Mouse (Mus musculus): ENCODE results near the gene Nfib. TPM values are rescaled to one million over a fixed set of nuclear protein-coding genes. Genes with fewer than 3 reads are reported as not detected.

The Nfib gene
- total and polyA plus RNA-seq, 3 experiments: not detected

- Histone ChIP-seq H3K27me3 (ENCODE audit: control insufficient read depth in 1 of 2, insufficient read depth in 2 of 2, low read length in 2 of 2) (no peaks in the 10 kb centered on the region), H3K9me3 (replicated peaks; ENCODE audit: insufficient read depth, low read length) (no peaks in the 10 kb centered on the region), H3K27ac (ENCODE audit: control insufficient read depth, low read depth, low read length) (no peak overlapping the region), H3K4me3 (ENCODE audit: control insufficient read depth in 1 of 2, insufficient read depth in 1 of 2, low read depth in 2 of 2, low read length in 2 of 2) (no peak overlapping the region), H3K79me2 (ENCODE audit: control insufficient read depth, insufficient read depth, low read length, poor library complexity) (no peaks in the 10 kb centered on the region), H3K9ac (ENCODE audit: control insufficient read depth, low read depth, low read length, poor library complexity, severe bottlenecking) (no peak overlapping the region), H3K36me3 (ENCODE audit: control insufficient read depth in 1 of 2, insufficient read depth in 2 of 2, low read length in 2 of 2) (no peaks in the 10 kb centered on the region), H3K4me1 (ENCODE audit: control insufficient read depth in 1 of 2, insufficient read depth in 2 of 2, low read length in 2 of 2) (no peaks in the 10 kb centered on the region)
- no peak for DNase-seq (ENCODE audit: low read depth, low spot score)
- no peak for TF ChIP-seq USF2 (IDR thresholded peaks at IDR 0.05; ENCODE audit: borderline replicate concordance in 1 of 2, insufficient read depth in 1 of 2, low read depth in 1 of 2, low read length in 2 of 2)
- no peak for TF ChIP-seq MXI1 (IDR thresholded peaks at IDR 0.05; ENCODE audit: low read depth, low read length)
- TF ChIP-seq MAFK (IDR thresholded peaks at IDR 0.05; ENCODE audit: borderline replicate concordance, low read depth, low read length): no peak
- TF ChIP-seq POLR2A (IDR thresholded peaks at IDR 0.05; ENCODE audit: control insufficient read depth in 1 of 2, insufficient read depth in 1 of 2, low read depth in 1 of 2, low read length in 2 of 2, poor library complexity in 1 of 2): no peak
- TF ChIP-seq MAX (IDR thresholded peaks at IDR 0.05; ENCODE audit: low read length): no peak
- no peak for TF ChIP-seq CTCF (IDR thresholded peaks at IDR 0.05 in 2 of 3, conservative IDR thresholded peaks at IDR 0.05 in 1 of 3; ENCODE audit: control insufficient read depth in 1 of 3, insufficient read depth in 1 of 3, low read depth in 2 of 3, low read length in 3 of 3, poor library complexity in 1 of 3, severe bottlenecking in 1 of 3)
- TF ChIP-seq POLR2AphosphoS2 (IDR thresholded peaks at IDR 0.05; ENCODE audit: low read length): no peak
- TF ChIP-seq JUND (IDR thresholded peaks at IDR 0.05; ENCODE audit: low read depth, low read length): no peak
- TF ChIP-seq MEF2A (IDR thresholded peaks at IDR 0.05; ENCODE audit: extremely low read depth, insufficient replicate concordance, low read depth, low read length, poor library complexity, severe bottlenecking): no peak
- no peak for TF ChIP-seq MYC (IDR thresholded peaks at IDR 0.05; ENCODE audit: low read depth, low read length)
- TF ChIP-seq TBP (IDR thresholded peaks at IDR 0.05; ENCODE audit: low read depth, low read length): no peak
- TF ChIP-seq USF1 (IDR thresholded peaks at IDR 0.05; ENCODE audit: low read depth, low read length): no peak
These were observed 238.8 kb downstream of the Nfib start for GRCm38 (mm10) chr4:82466717-82467116.

DNA sequence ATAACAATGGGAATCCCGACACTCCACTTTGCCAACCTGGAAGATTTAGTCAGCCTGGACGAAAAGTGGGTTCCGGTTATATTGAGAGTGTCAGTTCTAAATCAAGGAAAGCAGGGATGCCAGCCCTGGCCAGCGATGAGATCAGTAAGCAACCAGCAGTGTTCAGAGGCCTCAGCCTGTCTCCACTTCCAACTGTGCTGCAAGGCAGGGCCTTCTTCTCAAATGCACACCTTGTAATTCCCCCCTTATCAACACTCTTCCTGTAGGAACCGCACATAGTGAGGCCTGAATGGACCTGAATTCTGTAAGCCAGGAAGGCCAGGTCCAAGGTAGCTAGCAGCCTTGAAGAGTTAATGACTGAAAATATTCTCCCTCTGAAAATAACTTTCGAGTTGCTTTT is 239.4 kb downstream of the Nfib start:
- no peak for DNase-seq (ENCODE audit: low read depth, low spot score)
- no peak overlapping the region for H3K9ac ChIP-seq (ENCODE audit: control insufficient read depth, low read depth, low read length, poor library complexity, severe bottlenecking)
- H3K27ac ChIP-seq (ENCODE audit: control insufficient read depth, low read depth, low read length): no peak overlapping the region
- no peak for TF ChIP-seq TCF12 (IDR thresholded peaks at IDR 0.05; ENCODE audit: low read depth, low read length)
- TF ChIP-seq RCOR1 (IDR thresholded peaks at IDR 0.05; ENCODE audit: low read depth, low read length): no peak
- no peak for TF ChIP-seq ETS1 (IDR thresholded peaks at IDR 0.05; ENCODE audit: low read depth, low read length)
- TF ChIP-seq JUND (IDR thresholded peaks at IDR 0.05; ENCODE audit: low read depth, low read length): no peak
- TF ChIP-seq NELFE (IDR thresholded peaks at IDR 0.05; ENCODE audit: low read depth, low read length): no peak
- no peak for TF ChIP-seq SMC3 (IDR thresholded peaks at IDR 0.05; ENCODE audit: low read depth, low read length)
- no peak for TF ChIP-seq POLR2A (IDR thresholded peaks at IDR 0.05; ENCODE audit: control insufficient read depth in 1 of 2, insufficient read depth in 1 of 2, low read depth in 1 of 2, low read length in 2 of 2, poor library complexity in 1 of 2)
- no peak for TF ChIP-seq E2F4 (IDR thresholded peaks at IDR 0.05; ENCODE audit: borderline replicate concordance, low read depth, low read length)
- no peak for TF ChIP-seq KAT2A (conservative IDR thresholded peaks at IDR 0.05; ENCODE audit: low read depth, low read length)
- TF ChIP-seq MAX (IDR thresholded peaks at IDR 0.05; ENCODE audit: low read length): no peak
- no peak for TF ChIP-seq TAL1 (IDR thresholded peaks at IDR 0.05; ENCODE audit: low read length)
- TF ChIP-seq TBP (IDR thresholded peaks at IDR 0.05; ENCODE audit: low read depth, low read length): no peak
- TF ChIP-seq CTCF (IDR thresholded peaks at IDR 0.05 in 2 of 3, conservative IDR thresholded peaks at IDR 0.05 in 1 of 3; ENCODE audit: control insufficient read depth in 1 of 3, insufficient read depth in 1 of 3, low read depth in 2 of 3, low read length in 3 of 3, poor library complexity in 1 of 3, severe bottlenecking in 1 of 3): no peak
- no peaks in the 10 kb centered on the region for H3K4me1 ChIP-seq (ENCODE audit: control insufficient read depth in 1 of 2, insufficient read depth in 2 of 2, low read length in 2 of 2)
- H3K27me3 ChIP-seq (ENCODE audit: control insufficient read depth in 1 of 2, insufficient read depth in 2 of 2, low read length in 2 of 2): no peaks in the 10 kb centered on the region
- H3K79me2 ChIP-seq (ENCODE audit: control insufficient read depth, insufficient read depth, low read length, poor library complexity): no peaks in the 10 kb centered on the region
- H3K9me3 ChIP-seq (replicated peaks; ENCODE audit: insufficient read depth, low read length): no peaks in the 10 kb centered on the region
- H3K4me3 ChIP-seq (ENCODE audit: control insufficient read depth in 1 of 2, insufficient read depth in 1 of 2, low read depth in 2 of 2, low read length in 2 of 2): no peak overlapping the region
- H3K36me3 ChIP-seq (ENCODE audit: control insufficient read depth in 1 of 2, insufficient read depth in 2 of 2, low read length in 2 of 2): no peaks in the 10 kb centered on the region
